In genomic region chr2:72285888-72286661, GRCm38 (mm10) we compare ENCODE assay signal across 8 mouse cellular contexts. TPM values are rescaled to one million over a fixed set of nuclear protein-coding genes. Genes with fewer than 3 reads are reported as not detected.
DNase-seq lines count a peak whose midpoint lies in the region; ATAC-seq and TF ChIP-seq lines count a peak whose summit lies in the region.

No protein-coding gene starts in this region.

- H3K9me3 ChIP-seq in embryonic facial prominence, embryonic 12.5 days = no peaks in the 10 kb centered on the region

- peaks cover 2% of the 10 kb centered on the region for H3K79me2 ChIP-seq in heart, adult 2 months (replicated peaks; ENCODE audit: control insufficient read depth, insufficient read depth, low read length)

- H3K9ac ChIP-seq in heart, adult 2 months (ENCODE audit: low read depth, low read length) = peak overlapping the region; percentile 100
- H3K9ac ChIP-seq in embryonic facial prominence, embryonic 12.5 days = peak overlapping the region; percentile 92

- intact Hi-C loops in heart, adult 2 months (cut with DNase I) = loop anchor here (1.0 to 5.0 kb wide), 2 partner anchors 49 to 104 kb away; no protein-coding TSS in a partner anchor

- H3K4me3 ChIP-seq in heart, adult 2 months = peak overlapping the region; percentile 74
- peak overlapping the region; percentile 88 for H3K4me3 ChIP-seq in embryonic facial prominence, embryonic 12.5 days

- no peak for DNase-seq in heart, adult 2 months
- no peak for DNase-seq in heart, adult 8-10 months (ENCODE audit: low spot score)
- DNase-seq in adrenal gland, adult (ENCODE audit: inconsistent age in 2 of 2, low spot score in 1 of 2) = peak; percentile 60 to 80
- peak; percentile 43 for DNase-seq in heart, postnatal 4 days
- DNase-seq in liver (peak; percentile 45), MN1 (ENCODE audit: low spot score) (no peak)

- no peak for TF ChIP-seq CTCF in heart, adult 2 months (IDR thresholded peaks at IDR 0.05)

- peaks cover 13% of the 10 kb centered on the region for H3K4me1 ChIP-seq in heart, adult 2 months (ENCODE audit: control insufficient read depth, insufficient read depth, low read length)
- no peaks in the 10 kb centered on the region for H3K4me1 ChIP-seq in embryonic facial prominence, embryonic 12.5 days

- H3K36me3 ChIP-seq in heart, adult 2 months (ENCODE audit: control insufficient read depth, insufficient read depth, low read length) = no peaks in the 10 kb centered on the region; the same call in none of the 2 replicates
- H3K36me3 ChIP-seq in embryonic facial prominence, embryonic 12.5 days = no peaks in the 10 kb centered on the region

- peak overlapping the region; percentile 92 for H3K4me2 ChIP-seq in embryonic facial prominence, embryonic 12.5 days (replicated peaks)

- peak; percentile 47; the same call in 1 of the 2 replicates for ATAC-seq in embryonic facial prominence, embryonic 12.5 days (ENCODE audit: insufficient number of reproducible peaks, insufficient read depth, low FRiP score, low TSS enrichment)
- 0 out of 2 replicates have a peak, but pooled peaks have one; percentile 15 for ATAC-seq in monocyte, adult 5-6 weeks (replicated peaks; ENCODE audit: insufficient number of reproducible peaks, low FRiP score, low TSS enrichment, poor library complexity, severe bottlenecking)

- peak overlapping the region; percentile 97 for H3K27ac ChIP-seq in heart, adult 2 months
- no peak overlapping the region for H3K27ac ChIP-seq in embryonic facial prominence, embryonic 12.5 days

- WGBS in heart, adult 2 months = under 1% methylated on average over 59 of the region's 60 CpGs
- WGBS in embryonic facial prominence, embryonic 12.5 days = 2% methylated on average over 58 of the region's 60 CpGs

- no peaks in the 10 kb centered on the region for H3K27me3 ChIP-seq in heart, adult 2 months (ENCODE audit: control insufficient read depth, insufficient read depth, low read length)
- no peaks in the 10 kb centered on the region for H3K27me3 ChIP-seq in embryonic facial prominence, embryonic 12.5 days

- no peak for TF ChIP-seq POLR2A in heart, adult 2 months (IDR thresholded peaks at IDR 0.05; ENCODE audit: insufficient read depth, low read depth, low read length)

- TF ChIP-seq EP300 in heart, adult 2 months (IDR thresholded peaks at IDR 0.05; ENCODE audit: insufficient read depth, low read depth, low read length) = no peak

RNA-seq across cellular contexts. Expression of gene Map3k20, which starts 0.6 kb away (rescaled TPM):
- 100 to 1,000 TPM; 275 to 303 TPM for total RNA-seq in heart, adult 2 months (2021)
- 75.1 and 124 TPM in 2 replicates for polyA plus RNA-seq in heart, adult 2 months (2012; rRNA removed)
- total RNA-seq in heart, adult 8-10 months (2022) = 100 to 1,000 TPM; 281 to 324 (median 299) TPM
- polyA plus RNA-seq in embryonic facial prominence, embryonic 12.5 days (2016; fragmentation: Nextera tagmentation; extraction: Ambion mirVana) = 9.6 and 10.9 TPM in 2 replicates
- 100 to 1,000 TPM; 223 to 231 TPM for total RNA-seq in heart, postnatal 4 days (2021)
- 10.5 to 11.9 TPM (median 11.2 TPM) in 3 replicates for total RNA-seq in monocyte, adult 5-6 weeks (2017)

Comparison
In these comparisons a context has a peak if more than half of its experiments do, and no peak if none do; other contexts are left out.
1. DNase-seq: peak in adrenal gland, adult (2 of 2), heart, postnatal 4 days (single experiment) and liver (single experiment); none in heart, adult 2 months (0 of 2), heart, adult 8-10 months (single experiment) and MN1 (single experiment).
2. RNA of gene Map3k20, which starts 0.6 kb away (total RNA-seq): 281 to 324 TPM in heart, adult 8-10 months, 275 to 303 TPM in heart, adult 2 months and 223 to 231 TPM in heart, postnatal 4 days; 10.5 to 11.9 TPM in monocyte, adult 5-6 weeks; every median in the first group is over 10 times any median in the second.